Mouse (Mus musculus) kidney, adult 2 months (tissue): ENCODE data around the gene Hs3st1.

Experiments used
- CTCF ChIP-seq: fragments of 200-500 bp; conservative IDR thresholded peaks from 2 replicates; pipeline ENCODE4 v1.5.1; 2011; ENCODE audit warnings: low read depth, mild to moderate bottlenecking, control low read depth, low read length, moderate library complexity, mixed read lengths; ENCODE audit not compliant: insufficient read depth, insufficient read length
- POLR2A ChIP-seq: fragments of 200-500 bp; IDR thresholded peaks from one replicate; pipeline ENCODE4 v1.6.1; 2011; ENCODE audit warnings: low read depth, low read length, control low read depth

- TF ChIP-seq CTCF, result no peak
- TF ChIP-seq POLR2A, result no peak
Observed at GRCm38 (mm10) chr5:39613534-39613933, 141.7 kb downstream of the Hs3st1 start.
